Mouse (Mus musculus): ENCODE data around the gene Il1f6.
"Not testable (repeated sequence)": the region's sequence is repeated elsewhere in the genome, so short reads cannot be mapped to it uniquely, and the experiment has no call there.

The Il1f6 gene

DNA sequence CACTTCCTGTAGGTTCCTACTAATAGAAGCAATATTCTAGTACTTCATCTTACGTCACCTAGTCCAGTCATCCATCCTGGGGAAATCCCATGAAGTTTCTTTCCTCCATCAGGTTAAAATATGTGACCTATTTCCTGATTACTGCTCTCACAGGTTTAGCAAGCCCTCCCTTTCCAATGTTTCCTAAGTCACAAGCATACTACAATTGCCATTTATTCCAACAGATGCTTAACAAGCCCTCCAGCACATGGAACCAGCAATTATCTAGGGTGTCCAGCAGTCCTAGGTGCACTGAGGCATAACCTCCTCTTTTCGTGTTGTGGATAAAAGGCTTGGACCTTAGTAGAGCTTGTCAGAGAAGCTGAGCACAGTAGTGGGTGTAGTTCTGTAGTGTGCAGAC, at the start of gene Il1f6:
Gene Il1f6 (plus strand): TSS at position 301 of the 400 bp plus-strand sequence.
- DNase-seq (ENCODE audit: low spot score in 2 of 2): no peak

DNA sequence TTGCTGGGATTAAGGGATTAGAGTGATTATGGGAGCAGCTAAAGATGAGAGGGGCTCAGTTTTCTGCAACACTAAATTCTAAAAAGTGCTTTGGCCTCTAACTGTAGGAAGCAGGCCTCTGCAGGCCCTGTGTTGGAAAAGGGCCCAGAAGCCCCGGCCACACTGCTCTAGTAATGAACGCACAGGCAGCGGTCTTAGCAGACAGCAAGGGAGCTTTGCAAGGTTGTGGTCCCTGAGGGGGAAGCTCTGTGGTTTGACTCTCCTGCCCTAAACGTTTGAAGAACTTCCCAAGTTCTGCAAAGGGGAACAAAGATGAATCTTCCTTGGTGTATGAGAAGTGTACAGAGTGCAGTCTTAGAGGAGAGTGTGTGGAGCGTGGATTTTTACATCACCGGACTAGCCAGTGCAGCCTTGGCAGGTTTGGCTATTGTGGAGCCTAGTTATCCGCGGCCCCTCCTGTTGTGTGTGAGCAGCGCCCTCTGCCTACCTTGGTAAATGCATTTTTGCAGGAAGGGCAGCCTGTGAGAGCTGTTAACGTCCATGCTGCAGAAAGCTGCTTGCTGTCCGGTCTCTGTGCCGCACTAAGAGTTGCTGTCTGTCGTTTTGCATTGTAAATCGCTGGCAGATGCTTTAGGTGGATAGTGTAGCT, 33.4 kb upstream of the Il1f6 start:
- not testable (repeated sequence) for DNase-seq (ENCODE audit: low spot score in 2 of 2)

DNA sequence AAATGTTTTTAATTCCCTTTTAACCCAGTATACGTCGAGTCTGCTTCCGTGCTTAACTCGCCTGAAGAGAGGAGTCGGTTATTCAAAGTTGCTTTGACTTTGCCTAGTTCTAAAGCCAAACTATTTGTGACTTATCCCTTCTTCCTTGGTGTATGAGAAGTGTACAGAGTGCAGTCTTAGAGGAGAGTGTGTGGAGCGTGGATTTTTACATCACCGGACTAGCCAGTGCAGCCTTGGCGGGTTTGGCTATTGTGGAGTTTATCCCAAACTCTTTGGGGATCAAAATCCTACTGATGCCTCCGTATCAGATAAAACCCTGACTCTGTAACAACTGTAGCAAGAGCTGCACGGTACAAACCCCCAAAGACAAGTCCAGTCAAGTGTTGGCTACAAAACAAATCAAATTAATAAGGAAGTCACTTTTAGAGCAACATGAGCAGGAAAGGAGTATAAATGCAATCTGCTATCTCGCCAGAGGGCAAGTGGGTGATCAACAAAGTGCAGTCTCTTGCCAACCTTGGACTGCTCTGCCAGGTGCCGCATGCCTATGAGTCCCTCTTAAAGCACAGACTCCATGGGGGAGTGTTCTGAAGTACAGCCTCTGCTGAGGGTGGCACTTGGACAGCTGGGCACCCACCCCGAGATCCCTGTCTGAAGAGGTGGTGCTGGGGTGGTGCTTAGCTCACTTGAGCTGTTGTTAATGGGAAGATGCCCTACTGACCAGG, 32.6 kb upstream of the Il1f6 start:
- DNase-seq (ENCODE audit: low spot score in 2 of 2): not testable (repeated sequence)

GRCm38 (mm10) chr2:24184092-24184491, 31.1 kb upstream of the Il1f6 start:
- DNase-seq (ENCODE audit: low spot score in 2 of 2): not testable (repeated sequence)

- no peak for DNase-seq (ENCODE audit: low spot score in 2 of 2)
These were observed 29.0 kb upstream of the Il1f6 start, which contains the start of gene Il1f9 for GRCm38 (mm10) chr2:24186176-24186575. Gene Il1f9, plus strand, starts transcription at chr2:24186476.

GRCm38 (mm10) chr2:24187585-24187984, 27.6 kb upstream of the Il1f6 start:
- DNase-seq (ENCODE audit: low spot score in 2 of 2): no peak

GRCm38 (mm10) chr2:24188189-24188588, 27.0 kb upstream of the Il1f6 start:
- no peak for DNase-seq (ENCODE audit: low spot score in 2 of 2)

DNA sequence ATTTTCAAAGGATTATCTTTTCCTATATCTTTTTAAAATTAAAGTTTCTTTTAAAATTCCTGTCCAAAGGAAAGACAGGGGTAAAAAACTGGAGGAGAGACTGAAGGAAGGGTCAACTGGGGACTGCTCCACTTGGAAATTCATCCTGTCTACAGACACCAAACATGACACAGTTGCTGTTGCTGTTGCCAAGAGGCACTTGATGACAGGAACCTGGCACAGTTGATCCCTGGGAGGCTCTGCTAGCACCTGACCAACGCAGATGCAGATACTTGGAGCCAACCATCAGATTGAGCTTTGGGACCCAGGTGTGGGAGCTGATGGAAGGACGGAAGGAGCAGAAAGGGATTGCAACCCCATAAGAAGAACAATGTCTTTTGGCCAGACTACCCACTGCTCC, 12.0 kb downstream of the Il1f6 start:
- DNase-seq (ENCODE audit: low spot score in 2 of 2): no peak

GRCm38 (mm10) chr2:24267503-24267902, 52.3 kb downstream of the Il1f6 start:
- no peak for DNase-seq (ENCODE audit: low spot score in 2 of 2)

DNA sequence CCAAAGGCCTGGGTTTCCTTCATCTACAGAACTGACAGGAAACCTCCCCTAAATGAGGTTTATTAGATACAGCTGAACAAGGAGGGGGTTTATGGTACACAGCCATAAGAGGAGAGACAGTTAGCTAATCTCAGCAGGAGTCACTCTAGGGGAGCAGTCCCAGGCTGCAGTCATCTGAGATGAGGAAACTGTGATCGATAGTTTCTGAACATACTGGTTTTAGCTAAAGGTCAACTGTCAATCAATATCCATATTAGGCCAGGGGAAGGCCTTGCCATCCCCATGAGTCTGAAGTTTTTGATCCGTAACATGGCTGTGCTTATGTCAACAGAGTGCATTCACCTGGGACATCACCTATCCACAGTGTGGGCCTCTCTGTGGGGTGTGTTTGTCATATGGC, 58.4 kb downstream of the Il1f6 start:
- DNase-seq (ENCODE audit: low spot score in 2 of 2): no peak

- no peak for DNase-seq (ENCODE audit: low spot score in 2 of 2)
These were observed 59.9 kb downstream of the Il1f6 start for GRCm38 (mm10) chr2:24275146-24275545.
